Mouse (Mus musculus): ENCODE data around the gene Ccdc78.

The Ccdc78 gene

GRCm38 (mm10) chr17:25809606-25810340 lies 23.4 kb downstream of the Ccdc78 start:
- DNase-seq (ENCODE audit: low read depth, low spot score) = no peak

GRCm38 (mm10) chr17:25810890-25811289 lies 24.5 kb downstream of the Ccdc78 start:
- no peak for DNase-seq (ENCODE audit: low read depth, low spot score)

GRCm38 (mm10) chr17:25813471-25813870 lies 27.1 kb downstream of the Ccdc78 start:
- peak; percentile 76 for DNase-seq (ENCODE audit: low read depth, low spot score)

- DNase-seq (ENCODE audit: low read depth, low spot score) = no peak
These were observed 31.3 kb downstream of the Ccdc78 start for GRCm38 (mm10) chr17:25817662-25818061.

- DNase-seq (ENCODE audit: low read depth, low spot score) = no peak
These were observed 32.7 kb downstream of the Ccdc78 start for GRCm38 (mm10) chr17:25818851-25819780.

- peak; percentile 90 for DNase-seq (ENCODE audit: low read depth, low spot score)
These were observed 37.1 kb downstream of the Ccdc78 start, which contains the start of gene Wdr24 for GRCm38 (mm10) chr17:25823452-25823851. Gene Wdr24 (plus strand): TSS chr17:25823627.

- no peak for DNase-seq (ENCODE audit: low read depth, low spot score)
These were observed 38.2 kb downstream of the Ccdc78 start for GRCm38 (mm10) chr17:25824362-25825142.

GRCm38 (mm10) chr17:25825311-25825710 lies 38.9 kb downstream of the Ccdc78 start:
- DNase-seq (ENCODE audit: low read depth, low spot score) = no peak

GRCm38 (mm10) chr17:25825984-25826570 lies 39.7 kb downstream of the Ccdc78 start:
- no peak for DNase-seq (ENCODE audit: low read depth, low spot score)

- no peak for DNase-seq (ENCODE audit: low read depth, low spot score)
These were observed 40.6 kb downstream of the Ccdc78 start for GRCm38 (mm10) chr17:25827011-25827410.

- DNase-seq (ENCODE audit: low read depth, low spot score) = no peak
These were observed 41.3 kb downstream of the Ccdc78 start for GRCm38 (mm10) chr17:25827546-25828222.

GRCm38 (mm10) chr17:25828223-25828594 lies 41.8 kb downstream of the Ccdc78 start:
- peak; percentile 29 for DNase-seq (ENCODE audit: low read depth, low spot score)

GRCm38 (mm10) chr17:25828712-25829557 lies 42.6 kb downstream of the Ccdc78 start, which contains the start of gene Jmjd8:
Gene Jmjd8 (plus strand): TSS chr17:25828867.
- peak; percentile 85 for DNase-seq (ENCODE audit: low read depth, low spot score)

- no peak for DNase-seq (ENCODE audit: low read depth, low spot score)
These were observed 43.2 kb downstream of the Ccdc78 start for GRCm38 (mm10) chr17:25829558-25830017.

GRCm38 (mm10) chr17:25830200-25830753 lies 43.9 kb downstream of the Ccdc78 start:
- DNase-seq (ENCODE audit: low read depth, low spot score) = no peak

- no peak for DNase-seq (ENCODE audit: low read depth, low spot score)
These were observed 44.5 kb downstream of the Ccdc78 start for GRCm38 (mm10) chr17:25830806-25831431.

- no peak for DNase-seq (ENCODE audit: low read depth, low spot score)
These were observed 45.3 kb downstream of the Ccdc78 start for GRCm38 (mm10) chr17:25831451-25832281.
